In the genomic region with DNA sequence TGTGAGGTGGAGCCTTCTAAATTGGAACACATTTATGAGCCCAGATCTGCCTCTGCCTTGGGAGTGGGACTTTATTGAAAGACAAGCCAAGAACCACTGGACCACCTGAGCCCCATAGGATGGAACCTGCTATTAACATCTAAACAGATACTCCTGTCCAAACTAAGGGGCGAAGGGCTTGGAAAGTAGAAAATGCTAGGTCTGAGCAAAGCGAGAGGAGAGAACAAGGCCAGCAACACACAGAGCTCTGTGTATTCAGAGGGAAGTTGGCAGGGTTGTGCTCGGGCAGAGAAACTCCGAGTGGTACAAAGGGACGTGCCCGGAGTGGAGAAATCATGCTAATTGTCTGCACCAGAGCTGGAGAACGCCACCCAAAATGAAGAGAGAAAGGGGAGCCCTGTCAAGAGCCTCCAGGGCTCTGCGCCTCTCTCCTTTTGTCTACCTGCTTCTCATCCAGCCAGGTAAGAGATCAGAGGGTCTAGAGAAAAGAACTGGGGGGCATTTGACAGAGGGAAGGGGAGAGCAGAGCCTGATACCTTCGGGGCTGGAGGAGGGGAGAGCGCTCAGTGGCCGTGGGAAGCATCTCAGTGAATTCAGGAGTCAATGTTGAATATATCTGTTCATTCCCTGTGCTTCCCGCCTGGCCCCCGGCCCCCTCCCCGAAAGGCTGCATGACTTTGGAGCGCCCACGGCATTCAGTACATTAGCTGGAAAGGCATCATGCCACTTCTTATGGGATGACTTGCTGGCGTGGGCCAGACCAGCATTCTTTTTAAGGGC, we compare ENCODE assay signal across 12 mouse cellular contexts. TPM values are rescaled to one million over a fixed set of nuclear protein-coding genes. Genes with fewer than 3 reads are reported as not detected.
DNase-seq lines count a peak whose midpoint lies in the region; ATAC-seq lines count a peak whose summit lies in the region.
"Had no signal": no experiment of that assay in that cellular context is flagged by ENCODE, and none has a peak within 500 bp of the region (broad histone marks: within the 10 kb centered on the region; RNA-seq: fewer than 3 reads in every experiment).

A gene (plus strand): TSS at position 51 of the 780 bp plus-strand sequence.

- ATAC-seq in frontal cortex, adult (ENCODE audit: low TSS enrichment): peak; percentile 78
- ATAC-seq in erythroid progenitor cell, adult 5-6 weeks (replicated peaks; ENCODE audit: low FRiP score, poor library complexity, severe bottlenecking): no peak

- DNase-seq in frontal cortex, postnatal 25 days (ENCODE audit: low spot score in 2 of 2): no peak
- DNase-seq in right cerebral cortex, postnatal 10 days (ENCODE audit: low spot score in 2 of 2): peak; percentile 76 to 83
- DNase-seq in right cerebral cortex, postnatal 14 days: no peak
- peak in 1 of 2 experiments; percentile 26 for DNase-seq in left cerebral cortex, adult 18-20 months (ENCODE audit: low spot score in 2 of 2)
- DNase-seq in embryo, embryonic 10.5 days (ENCODE audit: low spot score): no peak
- DNase-seq in urinary bladder, adult 2 months (ENCODE audit: low spot score): no peak
- DNase-seq: lung, postnatal 14 days had no signal

RNA-seq across cellular contexts. Expression of the gene that starts here (rescaled TPM):
- 10 to 100 TPM; 45.4 to 47.9 TPM for total RNA-seq in left cerebral cortex, adult 18-20 months (2021)
- not detected in 2 replicates for total RNA-seq in erythroid progenitor cell, adult 5-6 weeks (2015; ENCODE audit: low replicate concordance)
- total RNA-seq in erythroid progenitor cell, adult 5-6 weeks (2017; ENCODE audit: low replicate concordance): not detected in 2 replicates
- 0.18 and 0.21 TPM in 2 replicates for polyA plus RNA-seq in urinary bladder, adult 2 months (2012; rRNA removed)
- polyA plus RNA-seq: erythroblast, embryonic 14.5 days; limb, embryonic 12.5 days; stomach, embryonic 14.5 days had no signal

Comparison
In these comparisons a context has a peak if more than half of its experiments do, and no peak if none do; other contexts are left out.
1. RNA of the gene that starts here (total RNA-seq): 45.4 to 47.9 TPM in left cerebral cortex, adult 18-20 months; not detected in erythroid progenitor cell, adult 5-6 weeks; every median in the first group is over 10 times any median in the second.
2. DNase-seq: peak in right cerebral cortex, postnatal 10 days (2 of 2); none in frontal cortex, postnatal 25 days (0 of 2), right cerebral cortex, postnatal 14 days (single experiment), embryo, embryonic 10.5 days (single experiment) and urinary bladder, adult 2 months (single experiment).